Mouse (Mus musculus) limb, embryonic 15.5 days (tissue): Measurements from ENCODE around the gene Cbarp. TPM values are rescaled to one million over a fixed set of nuclear protein-coding genes. Genes with fewer than 3 reads are reported as not detected.
A peak's percentile ranks its signal among the peaks of the same experiment; 100 is the strongest.

Experiments used
- ATAC-seq: fragments of 200-750 bp; cut with Nextera tagmentation; 2 replicates; pipeline ENCODE4 v1.8.0; 2017; ENCODE audit warnings: low read depth, moderate TSS enrichment; ENCODE audit not compliant: insufficient number of reproducible peaks, low FRiP score, low TSS enrichment
- H3K27ac ChIP-seq: fragments of 300-500 bp; sonication (generic); 2 replicates; pipeline ENCODE4 v1.5.1; 2015; ENCODE audit warnings: moderate library complexity, mild to moderate bottlenecking, inconsistent platforms
- H3K27me3 ChIP-seq: fragments of 300-500 bp; sonication (generic); 2 replicates; pipeline ENCODE4 v1.6.1; 2015; ENCODE audit warnings: inconsistent platforms
- H3K36me3 ChIP-seq: fragments of 300-500 bp; sonication (generic); 2 replicates; pipeline ENCODE4 v1.6.1; 2015; ENCODE audit warnings: inconsistent platforms
- H3K4me1 ChIP-seq: fragments of 300-500 bp; sonication (generic); 2 replicates; pipeline ENCODE4 v1.6.1; 2015; ENCODE audit warnings: inconsistent platforms
- H3K4me2 ChIP-seq: fragments of 300-500 bp; sonication (generic); 2 replicates; pipeline ENCODE4 v1.6.1; 2015; ENCODE audit warnings: mild to moderate bottlenecking, inconsistent platforms
- H3K4me3 ChIP-seq: fragments of 300-500 bp; sonication (generic); 2 replicates; pipeline ENCODE4 v1.5.1; 2015; ENCODE audit warnings: mild to moderate bottlenecking, inconsistent platforms
- H3K9ac ChIP-seq: fragments of 300-500 bp; sonication (generic); 2 replicates; pipeline ENCODE4 v1.6.1; 2015; ENCODE audit warnings: inconsistent platforms
- H3K9me3 ChIP-seq: fragments of 300-500 bp; sonication (generic); 2 replicates; pipeline ENCODE4 v1.6.1; 2016; ENCODE audit warnings: inconsistent platforms
- WGBS: fragments of 180-500 bp; shearing (Covaris S2); methylation state at CpG from one replicate; pipeline ENCODE4 v1.1.7; 2015; 5-methylcytosine and 5-hydroxymethylcytosine counted together
- polyA plus RNA-seq: library from polyadenylated mRNA; unstranded; fragments of >200 nt; fragmentation: Nextera tagmentation; extraction: Ambion mirVana; gene quantifications from 2 replicates; pipeline ENCODE4 v1.2.1, GENCODE M21; 2015

Gene Cbarp
- 5.9 and 6.8 TPM in 2 replicates for polyA plus RNA-seq

- Histone ChIP-seq H3K36me3 (peaks cover 24% of the 10 kb centered on the region), H3K4me2 (peak within 1 kb of the TSS; percentile 61), H3K9me3 (no peaks in the 10 kb centered on the region), H3K27ac (peak within 1 kb of the TSS; percentile 87), H3K4me3 (peak within 1 kb of the TSS; percentile 82), H3K9ac (no peak within 1 kb of the TSS; the same call in 1 of the 2 replicates), H3K27me3 (peaks cover 14% of the 10 kb centered on the region), H3K4me1 (peaks cover 68% of the 10 kb centered on the region)
- ATAC-seq: no peak
- 76% methylated on average over 10 of the region's 10 CpGs for WGBS
These were observed at the start of gene Cbarp for GRCm38 (mm10) chr10:80140666-80141035. Cbarp (minus strand) TSS chr10:80140835.

DNA sequence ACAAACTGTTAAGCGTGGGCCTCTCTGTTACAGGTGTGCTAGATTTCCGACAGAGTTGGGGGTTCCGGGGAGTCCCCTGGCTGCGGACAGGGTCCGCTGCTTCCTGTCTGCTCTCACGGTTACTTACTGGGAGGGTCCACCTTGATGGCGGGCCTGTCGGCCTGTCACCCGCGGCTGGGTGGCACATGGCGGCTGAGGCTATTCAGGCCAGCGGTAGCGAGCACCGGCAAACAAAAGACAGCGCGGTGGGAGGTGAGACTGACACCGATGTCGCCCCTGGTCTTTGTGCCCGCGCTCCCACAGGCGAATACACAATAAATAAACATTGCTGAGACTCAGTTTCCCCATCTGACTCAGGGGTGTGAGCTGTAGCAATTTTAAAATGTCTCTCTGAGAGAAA, 49.4 kb upstream of the Cbarp start:
- Histone ChIP-seq H3K9ac (no peak overlapping the region), H3K4me2 (peak overlapping the region; percentile 71), H3K4me3 (peak overlapping the region; percentile 43), H3K27ac (no peak overlapping the region), H3K27me3 (peaks cover 38% of the 10 kb centered on the region), H3K9me3 (no peaks in the 10 kb centered on the region), H3K4me1 (peaks cover 31% of the 10 kb centered on the region), H3K36me3 (peaks cover 20% of the 10 kb centered on the region)
- no peak for ATAC-seq
- WGBS: 19% methylated on average over 21 of the region's 21 CpGs

GRCm38 (mm10) chr10:80188453-80189024, 47.9 kb upstream of the Cbarp start:
- no peak for ATAC-seq
- no peak overlapping the region for H3K9ac ChIP-seq
- H3K4me1 ChIP-seq: peaks cover 33% of the 10 kb centered on the region
- no peaks in the 10 kb centered on the region for H3K9me3 ChIP-seq
- no peak overlapping the region for H3K4me3 ChIP-seq
- H3K36me3 ChIP-seq: peaks cover 20% of the 10 kb centered on the region
- H3K27ac ChIP-seq: no peak overlapping the region
- peaks cover 38% of the 10 kb centered on the region for H3K27me3 ChIP-seq
- 73% methylated on average over 15 of the region's 15 CpGs for WGBS
- no peak overlapping the region for H3K4me2 ChIP-seq

- H3K27me3 ChIP-seq: peaks cover 37% of the 10 kb centered on the region
- H3K36me3 ChIP-seq: peaks cover 20% of the 10 kb centered on the region
- H3K9me3 ChIP-seq: no peaks in the 10 kb centered on the region
- H3K4me2 ChIP-seq: no peak overlapping the region
- no peak overlapping the region for H3K9ac ChIP-seq
- peaks cover 33% of the 10 kb centered on the region for H3K4me1 ChIP-seq
- no peak for ATAC-seq
- no peak overlapping the region for H3K4me3 ChIP-seq
- H3K27ac ChIP-seq: no peak overlapping the region
- 89% methylated on average over 10 of the region's 10 CpGs for WGBS
These were observed 47.1 kb upstream of the Cbarp start for GRCm38 (mm10) chr10:80187739-80188138.

- no peak for ATAC-seq
- Histone ChIP-seq H3K4me3 (no peak overlapping the region), H3K36me3 (peaks cover 25% of the 10 kb centered on the region), H3K27me3 (peaks cover 28% of the 10 kb centered on the region), H3K4me1 (peaks cover 37% of the 10 kb centered on the region), H3K4me2 (no peak overlapping the region), H3K9me3 (no peaks in the 10 kb centered on the region), H3K9ac (no peak overlapping the region), H3K27ac (no peak overlapping the region)
- 41% methylated on average over 27 of the region's 27 CpGs for WGBS
These were observed 46.0 kb upstream of the Cbarp start for GRCm38 (mm10) chr10:80186649-80187048.

GRCm38 (mm10) chr10:80182547-80182946, 41.9 kb upstream of the Cbarp start:
- Histone ChIP-seq H3K27ac (no peak overlapping the region), H3K9ac (no peak overlapping the region), H3K36me3 (peaks cover 7% of the 10 kb centered on the region), H3K9me3 (no peaks in the 10 kb centered on the region), H3K27me3 (no peaks in the 10 kb centered on the region), H3K4me1 (peaks cover 38% of the 10 kb centered on the region), H3K4me2 (no peak overlapping the region), H3K4me3 (no peak overlapping the region)
- 90% methylated on average over 7 of the region's 7 CpGs for WGBS
- ATAC-seq: no peak

DNA sequence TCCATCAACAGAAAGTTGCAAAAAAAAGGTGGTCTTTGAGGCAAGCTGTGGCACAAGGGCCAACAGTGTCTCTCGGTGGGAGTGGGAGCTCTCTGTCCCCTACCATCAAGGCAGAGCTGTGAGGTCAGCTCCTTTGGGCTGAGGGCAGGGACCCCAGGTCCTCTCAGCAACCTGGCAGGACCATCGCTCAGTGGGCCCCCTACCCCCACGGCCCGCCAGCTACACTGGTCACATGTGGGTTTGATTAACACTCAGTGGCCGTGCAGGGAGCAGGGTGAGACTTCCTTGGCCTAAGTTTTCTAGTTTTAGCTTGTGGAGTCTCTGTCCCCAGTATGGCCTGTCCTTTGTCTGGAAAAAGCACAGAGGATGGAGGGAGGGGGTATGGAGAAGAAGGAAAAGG, 40.2 kb upstream of the Cbarp start:
- 21% methylated on average over 5 of the region's 5 CpGs for WGBS
- peaks cover 36% of the 10 kb centered on the region for H3K4me1 ChIP-seq
- ATAC-seq: no peak
- H3K4me2 ChIP-seq: peak overlapping the region; percentile 63
- H3K4me3 ChIP-seq: peak overlapping the region; percentile 77
- H3K9ac ChIP-seq: peak overlapping the region; percentile 85; the same call in 1 of the 2 replicates
- H3K9me3 ChIP-seq: no peaks in the 10 kb centered on the region
- no peaks in the 10 kb centered on the region for H3K27me3 ChIP-seq
- H3K36me3 ChIP-seq: peaks cover 5% of the 10 kb centered on the region
- peak overlapping the region; percentile 40 for H3K27ac ChIP-seq

DNA sequence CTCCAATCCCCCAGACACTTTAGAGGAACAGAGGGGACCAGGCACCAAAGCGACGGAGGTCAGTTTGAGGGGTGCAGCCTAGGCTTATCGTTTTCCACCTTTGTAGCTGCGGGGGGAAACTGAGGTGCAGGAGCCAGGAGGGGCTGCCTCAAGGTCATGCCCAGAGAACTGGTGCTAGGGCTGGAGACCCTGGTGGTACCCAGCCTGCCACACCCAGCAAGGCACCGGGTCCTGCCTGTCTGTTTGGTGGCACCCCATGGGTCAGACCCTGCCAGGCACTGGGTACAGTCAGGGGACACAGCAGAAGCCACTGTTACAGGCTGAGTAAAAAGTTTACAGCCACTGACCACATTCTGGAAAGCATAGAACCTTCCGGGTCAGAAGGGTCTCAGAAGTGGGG, 39.7 kb upstream of the Cbarp start:
- WGBS: 26% methylated on average over 6 of the region's 6 CpGs
- Histone ChIP-seq H3K9ac (peak overlapping the region; percentile 85), H3K4me2 (peak overlapping the region; percentile 63), H3K27me3 (no peaks in the 10 kb centered on the region), H3K9me3 (no peaks in the 10 kb centered on the region), H3K36me3 (peaks cover 5% of the 10 kb centered on the region), H3K4me1 (peaks cover 34% of the 10 kb centered on the region), H3K4me3 (peak overlapping the region; percentile 77), H3K27ac (peak overlapping the region; percentile 40; the same call in 1 of the 2 replicates)
- ATAC-seq: no peak

DNA sequence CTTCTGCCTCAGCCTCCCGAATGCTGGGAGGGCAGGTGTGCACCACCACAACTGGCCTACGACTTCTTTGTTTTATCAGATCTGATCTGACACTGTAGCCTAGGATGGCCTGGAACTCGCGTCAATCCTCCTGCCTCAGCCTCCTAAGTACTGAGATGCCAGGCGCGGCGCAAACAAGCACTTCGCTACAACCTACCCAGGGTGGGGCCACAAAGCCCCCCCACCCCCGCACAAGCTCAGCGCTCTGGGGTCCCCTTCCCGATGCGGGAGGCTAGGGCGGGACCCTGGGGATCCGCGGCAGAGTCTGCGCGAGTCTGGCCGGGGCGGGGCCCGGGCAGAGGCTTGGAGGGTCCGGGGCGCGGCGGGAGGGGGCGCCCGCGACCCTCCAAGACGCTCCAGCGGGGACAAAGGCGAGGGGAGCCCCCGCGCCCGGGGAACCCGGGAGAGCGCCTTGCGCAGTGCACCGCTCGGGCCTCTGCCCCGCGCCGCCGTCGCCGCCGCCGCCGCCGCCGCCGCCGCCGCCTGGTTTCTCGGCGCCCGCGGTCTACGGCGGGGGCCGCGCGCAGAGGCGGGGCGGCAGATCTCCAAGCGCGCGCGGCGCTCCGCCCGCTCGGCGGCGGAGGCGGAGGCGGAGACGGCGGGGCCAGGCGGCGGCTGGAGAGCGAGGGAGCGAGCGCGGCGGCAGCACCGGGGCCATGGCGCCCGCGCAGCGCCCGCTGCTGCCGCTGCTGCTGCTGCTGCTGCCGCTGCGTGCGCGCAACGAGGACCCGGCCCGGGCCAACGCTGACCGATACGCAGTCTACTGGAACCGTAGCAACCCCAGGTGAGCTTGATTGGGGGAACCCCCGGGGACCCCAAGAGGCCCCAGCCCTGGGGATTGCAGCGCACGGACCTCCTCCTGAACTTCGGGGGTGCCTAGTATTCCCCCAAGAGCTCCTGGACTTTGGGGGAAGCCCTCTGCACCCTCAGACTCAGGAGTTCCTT, 38.7 kb upstream of the Cbarp start, which contains the start of gene Efna2:
TSS of gene Efna2 (plus strand) at position 415 of the 984 bp plus-strand sequence.
- WGBS: 2% methylated on average over 86 of the region's 106 CpGs
- H3K27ac ChIP-seq: peak within 1 kb of the TSS; percentile 79
- peak; percentile 44 for ATAC-seq
- H3K27me3 ChIP-seq: no peaks in the 10 kb centered on the region
- H3K4me2 ChIP-seq: peak within 1 kb of the TSS; percentile 63
- peaks cover 32% of the 10 kb centered on the region for H3K4me1 ChIP-seq
- H3K9ac ChIP-seq: peak within 1 kb of the TSS; percentile 85
- peak within 1 kb of the TSS; percentile 77 for H3K4me3 ChIP-seq
- H3K36me3 ChIP-seq: peaks cover 5% of the 10 kb centered on the region
- no peaks in the 10 kb centered on the region for H3K9me3 ChIP-seq

- WGBS: 76% methylated on average over 7 of the region's 7 CpGs
- ATAC-seq: no peak
- H3K4me1 ChIP-seq: peaks cover 37% of the 10 kb centered on the region
These were observed 37.0 kb upstream of the Cbarp start for GRCm38 (mm10) chr10:80177441-80178279.

GRCm38 (mm10) chr10:80176270-80176834, 35.7 kb upstream of the Cbarp start:
- Histone ChIP-seq H3K36me3 (peaks cover 11% of the 10 kb centered on the region), H3K4me2 (no peak overlapping the region), H3K4me1 (peaks cover 43% of the 10 kb centered on the region), H3K27ac (no peak overlapping the region), H3K4me3 (no peak overlapping the region), H3K9ac (no peak overlapping the region), H3K9me3 (no peaks in the 10 kb centered on the region), H3K27me3 (no peaks in the 10 kb centered on the region)
- 84% methylated on average over 5 of the region's 5 CpGs for WGBS
- no peak for ATAC-seq

More at GRCm38 (mm10) chr10:80177441-80178279, 37.0 kb upstream of the Cbarp start:
- Histone ChIP-seq H3K27me3 (no peaks in the 10 kb centered on the region), H3K9me3 (no peaks in the 10 kb centered on the region), H3K36me3 (peaks cover 5% of the 10 kb centered on the region), H3K4me2 (no peak overlapping the region), H3K4me3 (no peak overlapping the region), H3K9ac (no peak overlapping the region), H3K27ac (no peak overlapping the region)
